Mouse (Mus musculus) limb, embryonic 10.5 days (tissue): Measurements from ENCODE around the gene Gm20532. TPM values are rescaled to one million over a fixed set of nuclear protein-coding genes. Genes with fewer than 3 reads are reported as not detected.

ENCODE experiments used
- DNase-seq: peaks from one replicate; pipeline ENCODE4 v3.0.0-alpha.2; 2017; ENCODE audit warnings: low spot score
- H3K27ac ChIP-seq: fragments of 300-500 bp; sonication (generic); 2 replicates; pipeline ENCODE4 v1.5.1; 2016; ENCODE audit warnings: mild to moderate bottlenecking
- H3K27me3 ChIP-seq: fragments of 300-500 bp; sonication (generic); 2 replicates; pipeline ENCODE4 v1.6.1; 2016; ENCODE audit warnings: low read depth, mild to moderate bottlenecking; ENCODE audit not compliant: poor library complexity, severe bottlenecking
- H3K36me3 ChIP-seq: fragments of 300-500 bp; sonication (generic); 2 replicates; pipeline ENCODE4 v1.6.1; 2016; ENCODE audit warnings: mild to moderate bottlenecking, moderate library complexity
- H3K4me1 ChIP-seq: fragments of 300-500 bp; sonication (generic); 2 replicates; pipeline ENCODE4 v1.6.1; 2016
- H3K4me3 ChIP-seq: fragments of 300-500 bp; sonication (generic); 2 replicates; pipeline ENCODE4 v1.5.1; 2016; ENCODE audit warnings: mild to moderate bottlenecking, moderate library complexity
- H3K9me3 ChIP-seq: fragments of 300-500 bp; sonication (generic); replicated peaks from 2 replicates; pipeline ENCODE4 v1.6.1; 2016; ENCODE audit warnings: mild to moderate bottlenecking
- WGBS: fragments of 180-500 bp; shearing (Covaris S2); methylation state at CpG from one replicate; pipeline ENCODE4 v1.1.7; 2016; 5-methylcytosine and 5-hydroxymethylcytosine counted together
- polyA plus RNA-seq: library from polyadenylated mRNA; unstranded; fragments of >200 nt; fragmentation: Nextera tagmentation; extraction: Ambion mirVana; gene quantifications from 2 replicates; pipeline ENCODE4 v1.2.1, GENCODE M21; 2016

The Gm20532 gene
- polyA plus RNA-seq, 1 experiment from 2014 or later, result not detected

- Histone ChIP-seq H3K36me3 (no peaks in the 10 kb centered on the region), H3K27ac (peak overlapping the region; percentile 85; the same call in 1 of the 2 replicates), H3K9me3 (no peaks in the 10 kb centered on the region), H3K4me1 (peaks cover 20% of the 10 kb centered on the region), H3K4me3 (peak overlapping the region; percentile 76), H3K27me3 (peaks cover 54% of the 10 kb centered on the region)
- DNase-seq, result no peak
- 11% methylated on average over 6 of the region's 6 CpGs for WGBS
These were observed 16.7 kb downstream of the Gm20532 start for GRCm38 (mm10) chr2:26603159-26603558.

GRCm38 (mm10) chr2:26603720-26604671 is 17.6 kb downstream of the Gm20532 start, which contains the start of gene Agpat2:
Agpat2 (minus strand) TSS chr2:26604417.
- peak; percentile 78 for DNase-seq
- Histone ChIP-seq H3K4me3 (peak within 1 kb of the TSS; percentile 76), H3K27ac (peak within 1 kb of the TSS; percentile 85), H3K9me3 (no peaks in the 10 kb centered on the region), H3K4me1 (peaks cover 20% of the 10 kb centered on the region), H3K36me3 (no peaks in the 10 kb centered on the region), H3K27me3 (peaks cover 59% of the 10 kb centered on the region)
- under 1% methylated on average over 98 of the region's 103 CpGs for WGBS

- H3K9me3 ChIP-seq, result no peaks in the 10 kb centered on the region
- no peak overlapping the region for H3K4me3 ChIP-seq
- H3K4me1 ChIP-seq, result peaks cover 20% of the 10 kb centered on the region
- H3K36me3 ChIP-seq, result no peaks in the 10 kb centered on the region
- DNase-seq, result no peak
- peaks cover 60% of the 10 kb centered on the region for H3K27me3 ChIP-seq
- H3K27ac ChIP-seq, result no peak overlapping the region
- WGBS, result 82% methylated on average over 8 of the region's 8 CpGs
These were observed 18.9 kb downstream of the Gm20532 start for GRCm38 (mm10) chr2:26605331-26605730.

- 75% methylated on average over 3 of the region's 3 CpGs for WGBS
- Histone ChIP-seq H3K27ac (no peak overlapping the region), H3K9me3 (no peaks in the 10 kb centered on the region), H3K4me3 (no peak overlapping the region), H3K4me1 (peaks cover 20% of the 10 kb centered on the region), H3K27me3 (peaks cover 60% of the 10 kb centered on the region), H3K36me3 (no peaks in the 10 kb centered on the region)
- DNase-seq, result no peak
These were observed 20.1 kb downstream of the Gm20532 start for GRCm38 (mm10) chr2:26606579-26606978.

- no peak for DNase-seq
- Histone ChIP-seq H3K4me1 (peaks cover 20% of the 10 kb centered on the region), H3K27ac (no peak overlapping the region), H3K36me3 (no peaks in the 10 kb centered on the region), H3K27me3 (peaks cover 55% of the 10 kb centered on the region), H3K9me3 (no peaks in the 10 kb centered on the region), H3K4me3 (no peak overlapping the region)
- WGBS, result 54% methylated on average over 6 of the region's 6 CpGs
These were observed 20.8 kb downstream of the Gm20532 start for GRCm38 (mm10) chr2:26607056-26607910.

GRCm38 (mm10) chr2:26608781-26609180 is 22.3 kb downstream of the Gm20532 start:
- peaks cover 10% of the 10 kb centered on the region for H3K4me1 ChIP-seq
- no peak overlapping the region for H3K4me3 ChIP-seq
- H3K9me3 ChIP-seq, result no peaks in the 10 kb centered on the region
- H3K27ac ChIP-seq, result no peak overlapping the region
- no peak for DNase-seq
- H3K27me3 ChIP-seq, result peaks cover 40% of the 10 kb centered on the region
- no peaks in the 10 kb centered on the region for H3K36me3 ChIP-seq

- H3K4me1 ChIP-seq, result peaks cover 5% of the 10 kb centered on the region
- H3K9me3 ChIP-seq, result no peaks in the 10 kb centered on the region
- peaks cover 37% of the 10 kb centered on the region for H3K27me3 ChIP-seq
- no peak overlapping the region for H3K27ac ChIP-seq
- no peak overlapping the region for H3K4me3 ChIP-seq
- no peak for DNase-seq
- H3K36me3 ChIP-seq, result no peaks in the 10 kb centered on the region
These were observed 22.8 kb downstream of the Gm20532 start for GRCm38 (mm10) chr2:26609261-26609661.

GRCm38 (mm10) chr2:26610526-26610925 is 24.1 kb downstream of the Gm20532 start:
- DNase-seq, result no peak
- no peak overlapping the region for H3K4me3 ChIP-seq
- WGBS, result 90% methylated on average over 3 of the region's 3 CpGs

GRCm38 (mm10) chr2:26611054-26611453 is 24.6 kb downstream of the Gm20532 start:
- no peak for DNase-seq
- peaks cover 21% of the 10 kb centered on the region for H3K27me3 ChIP-seq
- no peaks in the 10 kb centered on the region for H3K36me3 ChIP-seq
- H3K4me1 ChIP-seq, result no peaks in the 10 kb centered on the region
- H3K27ac ChIP-seq, result no peak overlapping the region
- no peak overlapping the region for H3K4me3 ChIP-seq
- no peaks in the 10 kb centered on the region for H3K9me3 ChIP-seq

More at GRCm38 (mm10) chr2:26610526-26610925, 24.1 kb downstream of the Gm20532 start:
- H3K36me3 ChIP-seq, result no peaks in the 10 kb centered on the region
- no peak overlapping the region for H3K27ac ChIP-seq
- no peaks in the 10 kb centered on the region for H3K9me3 ChIP-seq
- H3K27me3 ChIP-seq, result peaks cover 25% of the 10 kb centered on the region
- H3K4me1 ChIP-seq, result no peaks in the 10 kb centered on the region

- no peaks in the 10 kb centered on the region for H3K4me1 ChIP-seq
- H3K4me3 ChIP-seq, result no peak overlapping the region
- H3K9me3 ChIP-seq, result no peaks in the 10 kb centered on the region
- peaks cover 14% of the 10 kb centered on the region for H3K27me3 ChIP-seq
- no peak for DNase-seq
- H3K27ac ChIP-seq, result no peak overlapping the region
- H3K36me3 ChIP-seq, result no peaks in the 10 kb centered on the region
These were observed 25.5 kb downstream of the Gm20532 start for GRCm38 (mm10) chr2:26611896-26612295.

- no peaks in the 10 kb centered on the region for H3K36me3 ChIP-seq
- WGBS, result 88% methylated on average over 5 of the region's 5 CpGs
- H3K27ac ChIP-seq, result no peak overlapping the region
- no peak overlapping the region for H3K4me3 ChIP-seq
- H3K27me3 ChIP-seq, result peaks cover 6% of the 10 kb centered on the region; the same call in 1 of the 2 replicates
- no peaks in the 10 kb centered on the region for H3K9me3 ChIP-seq
- no peak for DNase-seq
- no peaks in the 10 kb centered on the region for H3K4me1 ChIP-seq
These were observed 28.5 kb downstream of the Gm20532 start for GRCm38 (mm10) chr2:26614903-26615302.

GRCm38 (mm10) chr2:26615459-26616124 is 29.2 kb downstream of the Gm20532 start:
- Histone ChIP-seq H3K4me1 (no peaks in the 10 kb centered on the region), H3K9me3 (no peaks in the 10 kb centered on the region), H3K27ac (no peak overlapping the region), H3K36me3 (no peaks in the 10 kb centered on the region), H3K4me3 (no peak overlapping the region), H3K27me3 (peaks cover 6% of the 10 kb centered on the region; the same call in 1 of the 2 replicates)
- no peak for DNase-seq
- WGBS, result 83% methylated on average over 4 of the region's 4 CpGs
